Mouse (Mus musculus) neural tube, embryonic 12.5 days (tissue): ENCODE results near the gene Ring1. TPM values are rescaled to one million over a fixed set of nuclear protein-coding genes. Genes with fewer than 3 reads are reported as not detected.

Experiments used
- ATAC-seq: fragments of 200-750 bp; cut with Nextera tagmentation; 2 replicates; pipeline ENCODE4 v1.8.0; 2017; ENCODE audit warnings: low read depth, mild to moderate bottlenecking, moderate TSS enrichment, moderate library complexity; ENCODE audit not compliant: low FRiP score
- H3K27ac ChIP-seq: fragments of 300-500 bp; sonication (generic); 2 replicates; pipeline ENCODE4 v1.5.1; 2016
- H3K27me3 ChIP-seq: fragments of 300-500 bp; sonication (generic); replicated peaks from 2 replicates; pipeline ENCODE4 v1.6.1; 2016; ENCODE audit warnings: mild to moderate bottlenecking
- H3K36me3 ChIP-seq: fragments of 300-500 bp; sonication (generic); 2 replicates; pipeline ENCODE4 v1.6.1; 2016; ENCODE audit warnings: mild to moderate bottlenecking
- H3K4me1 ChIP-seq: fragments of 300-500 bp; sonication (generic); 2 replicates; pipeline ENCODE4 v1.6.1; 2016
- H3K4me2 ChIP-seq: fragments of 300-500 bp; sonication (generic); replicated peaks from 2 replicates; pipeline ENCODE4 v1.6.1; 2016; ENCODE audit warnings: mild to moderate bottlenecking
- H3K4me3 ChIP-seq: fragments of 300-500 bp; sonication (generic); 2 replicates; pipeline ENCODE4 v1.5.1; 2016
- H3K9ac ChIP-seq: fragments of 300-500 bp; sonication (generic); 2 replicates; pipeline ENCODE4 v1.6.1; 2016; ENCODE audit warnings: mild to moderate bottlenecking
- H3K9me3 ChIP-seq: fragments of 300-500 bp; sonication (generic); 2 replicates; pipeline ENCODE4 v1.6.1; 2016; ENCODE audit warnings: mild to moderate bottlenecking
- WGBS: fragments of 180-500 bp; shearing (Covaris S2); methylation state at CpG from one replicate; pipeline ENCODE4 v1.1.7; 2016; 5-methylcytosine and 5-hydroxymethylcytosine counted together
- microRNA counts: library from miRNA; unstranded; fragments of <30 nt; microRNA quantifications from one replicate; lab custom pipeline; 2017
- microRNA-seq: library from miRNA; unstranded; fragments of <30 nt; microRNA quantifications from one replicate; pipeline ENCODE4, GENCODE M21; 2017
- polyA plus RNA-seq: library from polyadenylated mRNA; unstranded; fragments of >200 nt; fragmentation: Nextera tagmentation; extraction: Ambion mirVana; gene quantifications from 2 replicates; pipeline ENCODE4 v1.2.1, GENCODE M21; 2016

The Ring1 gene
- polyA plus RNA-seq, 1 experiment from 2014 or later: 30.7 TPM

- 78% methylated on average over 19 of the region's 19 CpGs for WGBS
- Histone ChIP-seq H3K4me3 (no peak overlapping the region), H3K9ac (no peak overlapping the region), H3K4me2 (peak overlapping the region; percentile 63), H3K36me3 (no peaks in the 10 kb centered on the region), H3K4me1 (peaks cover 7% of the 10 kb centered on the region), H3K27me3 (peaks cover 37% of the 10 kb centered on the region), H3K27ac (no peak overlapping the region), H3K9me3 (no peaks in the 10 kb centered on the region)
- ATAC-seq: peak; percentile 2; the same call in 1 of the 2 replicates
These were observed 44.1 kb downstream of the Ring1 start for GRCm38 (mm10) chr17:33980181-33981035.

GRCm38 (mm10) chr17:33979512-33980050 is 44.9 kb downstream of the Ring1 start:
- Histone ChIP-seq H3K9me3 (no peaks in the 10 kb centered on the region), H3K27ac (no peak overlapping the region), H3K4me2 (no peak overlapping the region), H3K27me3 (peaks cover 37% of the 10 kb centered on the region), H3K4me1 (peaks cover 7% of the 10 kb centered on the region), H3K36me3 (no peaks in the 10 kb centered on the region), H3K4me3 (no peak overlapping the region), H3K9ac (no peak overlapping the region)
- no peak for ATAC-seq
- 73% methylated on average over 6 of the region's 6 CpGs for WGBS

DNA sequence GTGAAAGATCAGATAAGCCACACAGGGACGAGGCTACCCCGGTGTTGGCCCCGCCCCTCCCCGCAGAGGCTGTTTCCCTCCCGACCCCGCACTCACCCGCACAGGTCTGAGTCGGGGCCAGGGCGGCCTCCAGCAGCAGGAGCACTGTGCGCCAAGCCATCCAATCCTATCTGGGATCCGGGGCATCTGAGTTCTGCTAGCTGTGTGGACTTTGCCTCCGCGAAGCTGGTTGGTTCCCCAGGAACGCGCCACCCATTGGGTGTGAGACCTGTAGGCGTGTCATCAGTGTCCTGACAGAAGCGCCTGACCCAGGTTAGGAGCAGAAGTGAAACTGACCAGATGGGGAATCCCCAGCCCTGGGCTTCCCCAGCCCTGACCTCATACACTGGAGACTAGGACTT is 45.8 kb downstream of the Ring1 start:
- WGBS: under 1% methylated on average over 17 of the region's 17 CpGs
- ATAC-seq: no peak
- Histone ChIP-seq H3K4me2 (peak overlapping the region; percentile 60), H3K4me1 (peaks cover 7% of the 10 kb centered on the region), H3K4me3 (peak overlapping the region; percentile 31; the same call in 1 of the 2 replicates), H3K9me3 (no peaks in the 10 kb centered on the region), H3K9ac (0 out of 2 replicates have a peak overlapping the region, but pooled peaks have one; percentile 33), H3K27ac (no peak overlapping the region), H3K36me3 (no peaks in the 10 kb centered on the region), H3K27me3 (peaks cover 37% of the 10 kb centered on the region)

GRCm38 (mm10) chr17:33977861-33978557 is 46.5 kb downstream of the Ring1 start:
- no peaks in the 10 kb centered on the region for H3K9me3 ChIP-seq
- H3K9ac ChIP-seq: 0 out of 2 replicates have a peak overlapping the region, but pooled peaks have one; percentile 33
- WGBS: 2% methylated on average over 57 of the region's 57 CpGs
- H3K27me3 ChIP-seq: peaks cover 37% of the 10 kb centered on the region
- H3K4me3 ChIP-seq: peak overlapping the region; percentile 31; the same call in 1 of the 2 replicates
- peak overlapping the region; percentile 60 for H3K4me2 ChIP-seq
- no peak for ATAC-seq
- H3K27ac ChIP-seq: no peak overlapping the region
- peaks cover 7% of the 10 kb centered on the region for H3K4me1 ChIP-seq
- no peaks in the 10 kb centered on the region for H3K36me3 ChIP-seq

DNA sequence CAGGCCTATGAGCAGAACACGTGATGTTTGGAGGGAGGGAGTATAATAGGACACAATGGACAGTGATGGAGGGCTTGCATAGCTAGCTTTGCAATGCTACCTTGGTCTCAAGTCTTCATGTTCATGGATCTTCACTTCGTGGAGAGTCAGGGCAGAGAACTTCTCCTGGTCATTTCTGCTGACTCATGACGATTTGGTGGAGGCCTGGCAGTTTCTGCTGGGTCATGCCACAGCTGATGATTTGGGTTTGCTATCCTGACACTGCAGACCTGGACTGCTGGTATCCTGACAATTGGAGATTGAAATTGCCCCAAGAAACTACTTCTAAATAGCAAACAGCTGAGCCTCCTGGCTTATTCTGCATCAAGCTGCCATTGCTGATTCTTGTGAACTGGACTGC is 50.9 kb downstream of the Ring1 start:
- H3K4me1 ChIP-seq: peaks cover 4% of the 10 kb centered on the region
- no peak overlapping the region for H3K4me2 ChIP-seq
- no peaks in the 10 kb centered on the region for H3K9me3 ChIP-seq
- WGBS: 64% methylated on average over 3 of the region's 3 CpGs
- ATAC-seq: no peak
- peaks cover 23% of the 10 kb centered on the region for H3K27me3 ChIP-seq
- no peaks in the 10 kb centered on the region for H3K36me3 ChIP-seq
- H3K27ac ChIP-seq: no peak overlapping the region
- no peak overlapping the region for H3K9ac ChIP-seq
- H3K4me3 ChIP-seq: no peak overlapping the region

GRCm38 (mm10) chr17:33972691-33973090 is 51.8 kb downstream of the Ring1 start:
- Histone ChIP-seq H3K36me3 (no peaks in the 10 kb centered on the region), H3K27ac (no peak overlapping the region), H3K9me3 (no peaks in the 10 kb centered on the region), H3K27me3 (peaks cover 15% of the 10 kb centered on the region), H3K9ac (no peak overlapping the region), H3K4me2 (no peak overlapping the region), H3K4me3 (no peak overlapping the region), H3K4me1 (no peaks in the 10 kb centered on the region; the same call in 1 of the 2 replicates)
- 8% methylated on average over 1 of the region's 1 CpGs for WGBS
- no peak for ATAC-seq

MicroRNAs encoded within 50 kb of the gene (microRNA counts, 519-probe panel; counts per million panel counts)
- microRNA mmu-miR-219 (lab: Ali Mortazavi, UCI): 4,616 counts per million, percentile 81 among the panel's probes with 10 or more counts

Small RNA genes lying within 50 kb of the gene (microRNA-seq; reads per million reads assigned to microRNA genes)
- 1.1 reads per million for gene Mir219a-1
- not detected for gene Mir219c

Other genes starting within 250 kb of the Ring1 start
- 17.7 TPM in 2 replicates for gene Angptl4, start 242.8 kb downstream of the Ring1 start, polyA plus RNA-seq
- 31.5 and 32.3 TPM in 2 replicates for gene Kank3, start 214.2 kb downstream of the Ring1 start, polyA plus RNA-seq
- gene Rps28, start 200.1 kb downstream of the Ring1 start, polyA plus RNA-seq: 672 and 679 TPM in 2 replicates
- 458 and 461 TPM in 2 replicates for gene Ndufa7, start 200.1 kb downstream of the Ring1 start, polyA plus RNA-seq
- 59.3 and 61.8 TPM in 2 replicates for gene Cd320, start 181.6 kb downstream of the Ring1 start, polyA plus RNA-seq
- gene Gm7029, start 150.8 kb downstream of the Ring1 start, polyA plus RNA-seq: not detected in 2 replicates
- gene Kifc1, start 134.0 kb downstream of the Ring1 start, polyA plus RNA-seq: 2.6 and 4.1 TPM in 2 replicates
- gene Platr17, start 119.5 kb downstream of the Ring1 start, polyA plus RNA-seq: not detected in 2 replicates
- gene Daxx, start 115.3 kb downstream of the Ring1 start, polyA plus RNA-seq: 60.3 and 62.1 TPM in 2 replicates
- 23.6 and 23.9 TPM in 2 replicates for gene Tapbp, start 108.8 kb downstream of the Ring1 start, polyA plus RNA-seq
- gene Zbtb22, start 108.8 kb downstream of the Ring1 start, polyA plus RNA-seq: 21.9 and 24.1 TPM in 2 replicates
- gene Rgl2, start 95.1 kb downstream of the Ring1 start, polyA plus RNA-seq: 64.3 and 68.1 TPM in 2 replicates
- gene Pfdn6, start 84.3 kb downstream of the Ring1 start, polyA plus RNA-seq: 184 and 191 TPM in 2 replicates
- 38.4 and 39.7 TPM in 2 replicates for gene Wdr46, start 84.0 kb downstream of the Ring1 start, polyA plus RNA-seq
- 7.9 and 8.3 TPM in 2 replicates for gene B3galt4, start 73.2 kb downstream of the Ring1 start, polyA plus RNA-seq
- 66.0 and 66.5 TPM in 2 replicates for gene Vps52, start 68.9 kb downstream of the Ring1 start, polyA plus RNA-seq
- 914 and 923 TPM in 2 replicates for gene Rps18, start 68.7 kb downstream of the Ring1 start, polyA plus RNA-seq
- gene H2-K1, start 24.3 kb downstream of the Ring1 start, polyA plus RNA-seq: 15.2 and 16.8 TPM in 2 replicates
- gene H2-Ke6, start 3.4 kb upstream of the Ring1 start, polyA plus RNA-seq: 61.3 and 70.6 TPM in 2 replicates
- 172 and 173 TPM in 2 replicates for gene Slc39a7, start 7.0 kb upstream of the Ring1 start, polyA plus RNA-seq
- 65.2 and 69.1 TPM in 2 replicates for gene Rxrb, start 7.1 kb upstream of the Ring1 start, polyA plus RNA-seq
- gene Col11a2, start 14.8 kb upstream of the Ring1 start, polyA plus RNA-seq: 5.7 and 6.3 TPM in 2 replicates
- gene H2-Oa, start 67.7 kb upstream of the Ring1 start, polyA plus RNA-seq: 0.44 and 0.50 TPM in 2 replicates
- 12.3 and 15.0 TPM in 2 replicates for gene H2-DMa, start 94.9 kb upstream of the Ring1 start, polyA plus RNA-seq
- 135 and 141 TPM in 2 replicates for gene Brd2, start 98.0 kb upstream of the Ring1 start, polyA plus RNA-seq
- gene H2-DMb2, start 118.6 kb upstream of the Ring1 start, polyA plus RNA-seq: 0.17 and 0.23 TPM in 2 replicates
- gene H2-DMb1, start 128.4 kb upstream of the Ring1 start, polyA plus RNA-seq: 0.23 and 0.47 TPM in 2 replicates
- 1.3 and 1.9 TPM in 2 replicates for gene Tap1, start 162.9 kb upstream of the Ring1 start, polyA plus RNA-seq
- gene Psmb9, start 163.1 kb upstream of the Ring1 start, polyA plus RNA-seq: 0.57 and 1.0 TPM in 2 replicates
- 2.3 and 2.4 TPM in 2 replicates for gene Psmb8, start 173.0 kb upstream of the Ring1 start, polyA plus RNA-seq
- 0.89 and 1.7 TPM in 2 replicates for gene Tap2, start 178.8 kb upstream of the Ring1 start, polyA plus RNA-seq
- gene H2-Ob, start 214.2 kb upstream of the Ring1 start, polyA plus RNA-seq: not detected in 2 replicates
- gene H2-Ab1, start 233.0 kb upstream of the Ring1 start, polyA plus RNA-seq: 1.6 and 2.2 TPM in 2 replicates